10 mouse cellular contexts compared by ENCODE assay signal in the genomic region with DNA sequence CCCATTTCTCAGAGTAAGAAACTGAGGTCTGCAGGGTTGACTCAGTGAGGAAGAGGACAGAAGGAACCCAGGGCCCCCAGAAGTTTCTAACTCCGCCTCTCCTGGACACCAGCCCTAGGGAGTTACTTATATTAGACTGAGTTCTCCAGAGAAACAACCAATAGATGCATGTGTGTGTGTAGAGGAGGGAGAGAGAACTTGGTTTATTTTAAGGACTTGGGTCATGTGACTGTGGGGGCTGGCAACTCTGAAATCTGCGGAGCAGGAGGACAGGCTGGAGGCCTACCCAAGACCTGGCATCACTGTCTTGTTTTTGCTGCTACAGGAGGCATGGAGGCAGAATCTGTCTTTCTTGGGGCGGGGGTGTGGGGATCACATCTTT. TPM values are rescaled to one million over a fixed set of nuclear protein-coding genes. Genes with fewer than 3 reads are reported as not detected.
DNase-seq lines count a peak whose midpoint lies in the region; ATAC-seq and TF ChIP-seq lines count a peak whose summit lies in the region.
"Had no signal": no experiment of that assay in that cellular context is flagged by ENCODE, and none has a peak within 500 bp of the region (broad histone marks: within the 10 kb centered on the region; RNA-seq: fewer than 3 reads in every experiment).

No protein-coding gene starts in this region.

- 80% methylated on average over 3 of the region's 3 CpGs for WGBS in intestine, embryonic 16.5 days
- 77% methylated on average over 3 of the region's 3 CpGs for WGBS in intestine, postnatal 0 days
- WGBS in kidney, postnatal 0 days = 72% methylated on average over 3 of the region's 3 CpGs
- WGBS in liver, embryonic 11.5 days = 68% methylated on average over 3 of the region's 3 CpGs

- H3K36me3 ChIP-seq in intestine, embryonic 16.5 days (ENCODE audit: control insufficient read depth, insufficient read depth, low read length) = no peaks in the 10 kb centered on the region
- peaks cover 11% of the 10 kb centered on the region; the same call in 1 of the 2 replicates for H3K36me3 ChIP-seq in intestine, postnatal 0 days (ENCODE audit: control insufficient read depth, insufficient read depth)
- no peaks in the 10 kb centered on the region for H3K36me3 ChIP-seq in kidney, postnatal 0 days (ENCODE audit: insufficient read depth, low read length)
- H3K36me3 ChIP-seq in liver, embryonic 11.5 days (ENCODE audit: control insufficient read depth, insufficient read depth, low read length) = no peaks in the 10 kb centered on the region
- H3K36me3 ChIP-seq: embryonic facial prominence, embryonic 12.5 days had no signal

- ATAC-seq in intestine, embryonic 16.5 days = 0 out of 2 replicates have a peak, but pooled peaks have one; percentile 22
- ATAC-seq in intestine, postnatal 0 days = no peak
- ATAC-seq in kidney, postnatal 0 days (replicated peaks; ENCODE audit: low FRiP score, low read depth) = no peak
- no peak for ATAC-seq in liver, embryonic 11.5 days (replicated peaks; ENCODE audit: low FRiP score)

- H3K4me3 ChIP-seq in intestine, embryonic 16.5 days (ENCODE audit: low read length) = no peak overlapping the region
- H3K4me3 ChIP-seq in intestine, postnatal 0 days (ENCODE audit: low read depth, low read length) = no peak overlapping the region
- H3K4me3 ChIP-seq in kidney, postnatal 0 days (replicated peaks; ENCODE audit: low read depth, low read length) = no peak overlapping the region
- no peak overlapping the region for H3K4me3 ChIP-seq in liver, embryonic 11.5 days (ENCODE audit: low read depth, low read length)
- H3K4me3 ChIP-seq: embryonic facial prominence, embryonic 12.5 days had no signal

- no peak overlapping the region for H3K27ac ChIP-seq in intestine, embryonic 16.5 days (ENCODE audit: low read length)
- H3K27ac ChIP-seq in intestine, postnatal 0 days (ENCODE audit: low read depth, low read length) = no peak overlapping the region
- peak overlapping the region; percentile 76 for H3K27ac ChIP-seq in kidney, postnatal 0 days
- no peak overlapping the region for H3K27ac ChIP-seq in liver, embryonic 11.5 days (ENCODE audit: low read depth, low read length)
- H3K27ac ChIP-seq: embryonic facial prominence, embryonic 12.5 days; hindbrain, embryonic 14.5 days had no signal

- peaks cover 30% of the 10 kb centered on the region for H3K4me1 ChIP-seq in intestine, embryonic 16.5 days (ENCODE audit: control insufficient read depth, insufficient read depth, low read length)
- H3K4me1 ChIP-seq in intestine, postnatal 0 days (replicated peaks; ENCODE audit: control insufficient read depth, insufficient read depth, low read length) = peaks cover 10% of the 10 kb centered on the region; the same call in 1 of the 2 replicates
- peaks cover 18% of the 10 kb centered on the region for H3K4me1 ChIP-seq in kidney, postnatal 0 days (replicated peaks; ENCODE audit: insufficient read depth, low read length)
- H3K4me1 ChIP-seq in liver, embryonic 11.5 days (replicated peaks; ENCODE audit: control insufficient read depth, insufficient read depth, low read length) = peaks cover 5% of the 10 kb centered on the region; the same call in 1 of the 2 replicates

- no peak for TF ChIP-seq CTCF in intestine, postnatal 0 days (IDR thresholded peaks at IDR 0.05; ENCODE audit: low read depth)
- no peak for TF ChIP-seq CTCF in kidney, postnatal 0 days (IDR thresholded peaks at IDR 0.05; ENCODE audit: low read depth)

- no peak overlapping the region for H3K9ac ChIP-seq in intestine, embryonic 16.5 days (ENCODE audit: low read depth, low read length)
- H3K9ac ChIP-seq in intestine, postnatal 0 days (ENCODE audit: low read depth, low read length) = no peak overlapping the region
- no peak overlapping the region for H3K9ac ChIP-seq in kidney, postnatal 0 days (ENCODE audit: low read depth, low read length)
- H3K9ac ChIP-seq in liver, embryonic 11.5 days (ENCODE audit: low read depth, low read length) = no peak overlapping the region
- H3K9ac ChIP-seq: embryonic facial prominence, embryonic 12.5 days; hindbrain, embryonic 14.5 days had no signal

- peak; percentile 79 to 83 for DNase-seq in frontal cortex, adult 2 months (ENCODE audit: extremely low spot score in 1 of 2, low spot score in 1 of 2)
- DNase-seq in kidney, postnatal 0 days (ENCODE audit: low spot score) = peak; percentile 55
- DNase-seq in right cerebral cortex, postnatal 25 days = peak; percentile 54
- no peak for DNase-seq in thymus, postnatal 0 days (ENCODE audit: low spot score)
- no peak for DNase-seq in MN1 (ENCODE audit: low spot score)
- DNase-seq in liver, embryonic 11.5 days (ENCODE audit: low spot score) = no peak

- H3K4me2 ChIP-seq in intestine, embryonic 16.5 days (ENCODE audit: low read depth, low read length) = no peak overlapping the region
- H3K4me2 ChIP-seq in intestine, postnatal 0 days (replicated peaks; ENCODE audit: low read depth) = no peak overlapping the region
- 0 out of 2 replicates have a peak overlapping the region, but pooled peaks have one; percentile 10 for H3K4me2 ChIP-seq in kidney, postnatal 0 days (ENCODE audit: low read length)
- no peak overlapping the region for H3K4me2 ChIP-seq in liver, embryonic 11.5 days
- H3K4me2 ChIP-seq: embryonic facial prominence, embryonic 12.5 days; hindbrain, embryonic 14.5 days had no signal

- H3K9me3 ChIP-seq in intestine, embryonic 16.5 days (ENCODE audit: control insufficient read depth, low read length) = no peaks in the 10 kb centered on the region
- no peaks in the 10 kb centered on the region for H3K9me3 ChIP-seq in intestine, postnatal 0 days (ENCODE audit: control insufficient read depth)
- no peaks in the 10 kb centered on the region for H3K9me3 ChIP-seq in kidney, postnatal 0 days (replicated peaks; ENCODE audit: low read length)
- H3K9me3 ChIP-seq in liver, embryonic 11.5 days (ENCODE audit: control insufficient read depth, low read length) = no peaks in the 10 kb centered on the region
- H3K9me3 ChIP-seq: embryonic facial prominence, embryonic 12.5 days had no signal

- no peaks in the 10 kb centered on the region for H3K27me3 ChIP-seq in intestine, embryonic 16.5 days (replicated peaks; ENCODE audit: control insufficient read depth, insufficient read depth, low read length)
- no peaks in the 10 kb centered on the region for H3K27me3 ChIP-seq in intestine, postnatal 0 days (replicated peaks; ENCODE audit: control insufficient read depth, insufficient read depth, low read length)
- no peaks in the 10 kb centered on the region for H3K27me3 ChIP-seq in kidney, postnatal 0 days (ENCODE audit: insufficient read depth, low read length)
- H3K27me3 ChIP-seq in liver, embryonic 11.5 days (replicated peaks; ENCODE audit: control insufficient read depth, insufficient read depth, low read length) = no peaks in the 10 kb centered on the region
- H3K27me3 ChIP-seq: embryonic facial prominence, embryonic 12.5 days had no signal

RNA-seq across cellular contexts. Expression of a gene that starts 11.5 kb away (rescaled TPM):
- polyA plus RNA-seq in intestine, embryonic 16.5 days (2015; fragmentation: Nextera tagmentation; extraction: Ambion mirVana) = 14.1 and 23.8 TPM in 2 replicates
- 31.9 and 32.3 TPM in 2 replicates for polyA plus RNA-seq in intestine, postnatal 0 days (2015; fragmentation: Nextera tagmentation; extraction: Ambion mirVana)
- polyA plus RNA-seq in frontal cortex, adult 2 months (2012; rRNA removed) = 19.9 and 23.7 TPM in 2 replicates
- polyA plus RNA-seq in kidney, postnatal 0 days (2015; fragmentation: Nextera tagmentation; extraction: Ambion mirVana) = 12.6 and 14.8 TPM in 2 replicates
- polyA plus RNA-seq in thymus, postnatal 0 days (2015; fragmentation: Nextera tagmentation; extraction: Ambion mirVana) = 2.2 and 3.4 TPM in 2 replicates
- polyA plus RNA-seq in liver, embryonic 11.5 days (2014; fragmentation: Nextera tagmentation; extraction: Ambion mirVana) = 6.7 and 8.1 TPM in 2 replicates

RNA-seq across cellular contexts. Expression of a gene that starts 11.6 kb away (rescaled TPM):
- 82.9 and 86.3 TPM in 2 replicates for polyA plus RNA-seq in intestine, embryonic 16.5 days (2015; fragmentation: Nextera tagmentation; extraction: Ambion mirVana)
- polyA plus RNA-seq in intestine, postnatal 0 days (2015; fragmentation: Nextera tagmentation; extraction: Ambion mirVana) = 62.2 and 67.7 TPM in 2 replicates
- polyA plus RNA-seq in frontal cortex, adult 2 months (2012; rRNA removed) = 44.4 TPM in 2 replicates
- 70.8 and 73.1 TPM in 2 replicates for polyA plus RNA-seq in kidney, postnatal 0 days (2015; fragmentation: Nextera tagmentation; extraction: Ambion mirVana)
- polyA plus RNA-seq in thymus, postnatal 0 days (2015; fragmentation: Nextera tagmentation; extraction: Ambion mirVana) = 54.3 and 63.7 TPM in 2 replicates
- polyA plus RNA-seq in liver, embryonic 11.5 days (2014; fragmentation: Nextera tagmentation; extraction: Ambion mirVana) = 25.7 and 26.1 TPM in 2 replicates

Comparison
In these comparisons a context has a peak if more than half of its experiments do, and no peak if none do; other contexts are left out.
1. DNase-seq: peak in frontal cortex, adult 2 months (2 of 2), kidney, postnatal 0 days (single experiment) and right cerebral cortex, postnatal 25 days (single experiment); none in thymus, postnatal 0 days (single experiment), MN1 (single experiment) and liver, embryonic 11.5 days (single experiment).